Mouse (Mus musculus) fibroblast of lung, adult 2 months (primary cell): ENCODE data around the gene Rab25.

ENCODE experiments used
- DNase-seq: peaks from one replicate; pipeline ENCODE4 v3.0.0-alpha.2; 2011; ENCODE audit warnings: low read depth

Gene Rab25

GRCm38 (mm10) chr3:88566536-88567061 lies 18.5 kb upstream of the Rab25 start:
- no peak for DNase-seq

GRCm38 (mm10) chr3:88566116-88566515 lies 18.0 kb upstream of the Rab25 start:
- no peak for DNase-seq

GRCm38 (mm10) chr3:88563966-88564365 lies 15.9 kb upstream of the Rab25 start:
- DNase-seq: no peak

GRCm38 (mm10) chr3:88563442-88563841 lies 15.3 kb upstream of the Rab25 start:
- no peak for DNase-seq

- DNase-seq: no peak
Observed at GRCm38 (mm10) chr3:88561989-88562388, 13.9 kb upstream of the Rab25 start.

- no peak for DNase-seq
Observed at GRCm38 (mm10) chr3:88559596-88559995, 11.5 kb upstream of the Rab25 start.

- DNase-seq: no peak
Observed at GRCm38 (mm10) chr3:88556616-88557015, 8.5 kb upstream of the Rab25 start.

- DNase-seq: no peak
Observed at GRCm38 (mm10) chr3:88555731-88556130, 7.6 kb upstream of the Rab25 start.

- no peak for DNase-seq
Observed at GRCm38 (mm10) chr3:88555069-88555605, 7.0 kb upstream of the Rab25 start.

GRCm38 (mm10) chr3:88553880-88554586 lies 5.9 kb upstream of the Rab25 start:
- DNase-seq: no peak

- no peak for DNase-seq
Observed at GRCm38 (mm10) chr3:88553525-88553879, 5.4 kb upstream of the Rab25 start, which contains the start of gene Ubqln4. Gene Ubqln4 (plus strand): TSS chr3:88553758.

- DNase-seq: peak; percentile 96
Observed at GRCm38 (mm10) chr3:88552676-88553524, 4.8 kb upstream of the Rab25 start, which contains the start of gene Lamtor2. Gene Lamtor2 (minus strand): TSS chr3:88553074.

GRCm38 (mm10) chr3:88552082-88552645 lies 4.1 kb upstream of the Rab25 start:
- DNase-seq: no peak

- DNase-seq: no peak
Observed at GRCm38 (mm10) chr3:88551586-88551985, 3.5 kb upstream of the Rab25 start.

GRCm38 (mm10) chr3:88546674-88547418 lies 1.3 kb downstream of the Rab25 start:
- DNase-seq: no peak

- DNase-seq: no peak
Observed at GRCm38 (mm10) chr3:88544955-88545591, 3.0 kb downstream of the Rab25 start.

GRCm38 (mm10) chr3:88544514-88544913 lies 3.6 kb downstream of the Rab25 start:
- no peak for DNase-seq

- DNase-seq: no peak
Observed at GRCm38 (mm10) chr3:88543651-88544410, 4.3 kb downstream of the Rab25 start.

- DNase-seq: no peak
Observed at GRCm38 (mm10) chr3:88543174-88543573, 4.9 kb downstream of the Rab25 start.

- DNase-seq: no peak
Observed at GRCm38 (mm10) chr3:88542486-88542885, 5.6 kb downstream of the Rab25 start.
